Mouse (Mus musculus): ENCODE data around the gene Traf7.

DNA sequence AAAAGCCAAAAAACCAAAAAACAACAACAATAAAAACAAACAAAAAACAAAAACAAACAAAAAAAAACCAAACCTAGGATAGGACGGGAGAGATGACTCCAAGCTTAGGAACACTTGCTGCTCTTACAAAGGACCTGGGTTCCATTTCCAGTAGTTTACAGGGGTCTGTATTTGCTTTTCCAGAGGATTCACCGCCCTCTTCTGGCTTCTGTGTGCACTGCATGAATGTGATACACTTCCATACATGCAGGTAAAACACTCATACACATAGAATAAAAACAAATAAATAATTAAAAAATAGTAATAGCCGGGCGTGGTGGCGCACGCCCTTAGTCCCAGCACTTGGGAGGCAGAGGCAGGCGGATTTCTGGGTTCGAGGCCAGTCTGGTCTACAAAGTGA lies 11.2 kb upstream of the Traf7 start:
- no peak for TF ChIP-seq CTCF (IDR thresholded peaks at IDR 0.05; ENCODE audit: control insufficient read depth, insufficient read depth, insufficient read length)
- no peak for TF ChIP-seq MYOD1 (IDR thresholded peaks at IDR 0.05; ENCODE audit: control insufficient read depth, insufficient read length, low read depth)
- no peak for TF ChIP-seq USF1 (IDR thresholded peaks at IDR 0.05; ENCODE audit: low read depth)
- no peak for TF ChIP-seq FOSL1 (IDR thresholded peaks at IDR 0.05; ENCODE audit: insufficient read depth, low read length, poor library complexity, severe bottlenecking)
- TF ChIP-seq MYOG (IDR thresholded peaks at IDR 0.05; ENCODE audit: control insufficient read depth, extremely low read depth, insufficient read length) = no peak

All from C2C12 (cell line).